Mouse (Mus musculus): ENCODE measurements at regions not wholly inside any gene's neighbourhood (a gene's known extent, or its start where the extent isn't known, plus 50 kb on each side); places are given as distances from the start of the nearest gene placed in this dataset.

GRCm38 (mm10) chr6:93067808-93068207, 124.5 kb upstream of the Adamts9 start:
- H3K9ac ChIP-seq (replicated peaks; ENCODE audit: low read length, poor library complexity, severe bottlenecking): no peak overlapping the region
- H3K4me1 ChIP-seq (ENCODE audit: insufficient read depth, low read length): 0 out of 2 replicates have a peak, but pooled peaks cover 3% of the 10 kb centered on the region
- WGBS: 94% methylated on average over 5 of the region's 5 CpGs
- H3K4me2 ChIP-seq (ENCODE audit: low read depth, low read length, poor library complexity, severe bottlenecking): no peak overlapping the region
- no peaks in the 10 kb centered on the region for H3K27me3 ChIP-seq (ENCODE audit: insufficient read depth, low read length)
- no peaks in the 10 kb centered on the region for H3K36me3 ChIP-seq (ENCODE audit: insufficient read depth, low read length)
- H3K27ac ChIP-seq (ENCODE audit: low read depth, low read length): no peak overlapping the region
- H3K9me3 ChIP-seq (ENCODE audit: low read length): no peaks in the 10 kb centered on the region
- H3K4me3 ChIP-seq (ENCODE audit: low read depth, low read length): no peak overlapping the region
- DNase-seq (ENCODE audit: low spot score): no peak
- no peak for ATAC-seq (ENCODE audit: low FRiP score)
- TF ChIP-seq CTCF (IDR thresholded peaks at IDR 0.05): no peak

- no peak for TF ChIP-seq CTCF (IDR thresholded peaks at IDR 0.05)
- Histone ChIP-seq H3K27ac (ENCODE audit: low read depth, low read length) (no peak overlapping the region), H3K27me3 (ENCODE audit: insufficient read depth, low read length) (no peaks in the 10 kb centered on the region), H3K4me3 (ENCODE audit: low read depth, low read length) (no peak overlapping the region), H3K4me2 (ENCODE audit: low read depth, low read length, poor library complexity, severe bottlenecking) (no peak overlapping the region), H3K4me1 (ENCODE audit: insufficient read depth, low read length) (0 out of 2 replicates have a peak, but pooled peaks cover 3% of the 10 kb centered on the region), H3K9me3 (ENCODE audit: low read length) (no peaks in the 10 kb centered on the region), H3K36me3 (ENCODE audit: insufficient read depth, low read length) (no peaks in the 10 kb centered on the region), H3K9ac (replicated peaks; ENCODE audit: low read length, poor library complexity, severe bottlenecking) (no peak overlapping the region)
- no peak for ATAC-seq (ENCODE audit: low FRiP score)
- WGBS: 33% methylated on average over 11 of the region's 11 CpGs
- DNase-seq (ENCODE audit: low spot score): peak; percentile 10
These were observed 123.5 kb upstream of the Adamts9 start for GRCm38 (mm10) chr6:93066553-93067376.

- no peak overlapping the region for H3K4me2 ChIP-seq (ENCODE audit: low read depth, low read length, poor library complexity, severe bottlenecking)
- H3K9ac ChIP-seq (replicated peaks; ENCODE audit: low read length, poor library complexity, severe bottlenecking): no peak overlapping the region
- no peaks in the 10 kb centered on the region for H3K27me3 ChIP-seq (ENCODE audit: insufficient read depth, low read length)
- TF ChIP-seq CTCF (IDR thresholded peaks at IDR 0.05): no peak
- H3K4me1 ChIP-seq (ENCODE audit: insufficient read depth, low read length): 0 out of 2 replicates have a peak, but pooled peaks cover 3% of the 10 kb centered on the region
- no peaks in the 10 kb centered on the region for H3K36me3 ChIP-seq (ENCODE audit: insufficient read depth, low read length)
- WGBS: 68% methylated on average over 12 of the region's 12 CpGs
- no peak overlapping the region for H3K27ac ChIP-seq (ENCODE audit: low read depth, low read length)
- ATAC-seq (ENCODE audit: low FRiP score) (no peak), DNase-seq (ENCODE audit: low spot score) (peak; percentile 20)
- H3K9me3 ChIP-seq (ENCODE audit: low read length): no peaks in the 10 kb centered on the region
- no peak overlapping the region for H3K4me3 ChIP-seq (ENCODE audit: low read depth, low read length)
These were observed 122.7 kb upstream of the Adamts9 start for GRCm38 (mm10) chr6:93065917-93066552.

DNA sequence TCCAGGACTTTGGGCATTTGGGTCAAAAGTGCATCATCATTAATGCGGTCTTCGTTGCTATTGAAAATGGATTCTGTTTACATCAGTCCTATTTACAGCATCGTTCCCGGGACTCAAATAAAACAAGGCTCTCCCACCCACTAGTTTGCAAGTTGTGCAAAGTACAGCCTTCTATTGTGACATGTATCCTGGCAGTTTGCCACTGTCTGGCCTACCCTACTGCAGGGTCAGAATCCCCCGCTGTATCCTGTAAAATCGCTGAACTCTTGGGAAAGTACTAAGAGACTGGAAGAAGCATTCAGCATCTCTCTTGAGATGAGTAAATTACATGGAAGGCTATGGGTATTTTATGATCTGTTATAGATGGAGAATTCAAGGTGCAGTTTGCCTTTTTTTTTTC, 122.1 kb upstream of the Adamts9 start:
- Histone ChIP-seq H3K27ac (ENCODE audit: low read depth, low read length) (no peak overlapping the region), H3K36me3 (ENCODE audit: insufficient read depth, low read length) (no peaks in the 10 kb centered on the region), H3K4me2 (ENCODE audit: low read depth, low read length, poor library complexity, severe bottlenecking) (no peak overlapping the region), H3K4me3 (ENCODE audit: low read depth, low read length) (no peak overlapping the region), H3K27me3 (ENCODE audit: insufficient read depth, low read length) (no peaks in the 10 kb centered on the region), H3K4me1 (ENCODE audit: insufficient read depth, low read length) (0 out of 2 replicates have a peak, but pooled peaks cover 3% of the 10 kb centered on the region), H3K9me3 (ENCODE audit: low read length) (no peaks in the 10 kb centered on the region), H3K9ac (replicated peaks; ENCODE audit: low read length, poor library complexity, severe bottlenecking) (no peak overlapping the region)
- no peak for TF ChIP-seq CTCF (IDR thresholded peaks at IDR 0.05)
- no peak for ATAC-seq (ENCODE audit: low FRiP score)
- 78% methylated on average over 6 of the region's 6 CpGs for WGBS
- peak; percentile 41 for DNase-seq (ENCODE audit: low spot score)

DNA sequence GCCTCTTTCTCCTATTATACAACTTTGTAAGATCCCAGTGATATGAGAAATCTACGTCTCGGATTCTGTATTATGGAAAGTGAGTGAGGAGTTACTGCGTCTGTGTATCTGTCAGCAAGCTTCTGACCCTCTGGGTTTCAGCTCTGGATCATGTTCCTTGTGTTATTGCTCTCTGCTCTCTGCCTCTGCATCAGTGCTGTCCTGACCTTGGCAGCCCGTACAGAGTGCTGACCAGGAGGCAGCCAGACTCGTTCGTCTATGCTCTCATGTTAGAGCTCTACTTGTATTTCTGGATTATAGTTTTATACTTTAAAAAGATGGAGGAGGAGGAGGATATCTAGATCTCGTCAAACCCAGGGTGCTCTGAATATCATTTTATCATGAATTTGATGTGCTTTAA, 121.1 kb upstream of the Adamts9 start:
- no peak overlapping the region for H3K4me2 ChIP-seq (ENCODE audit: low read depth, low read length, poor library complexity, severe bottlenecking)
- no peaks in the 10 kb centered on the region for H3K9me3 ChIP-seq (ENCODE audit: low read length)
- H3K9ac ChIP-seq (replicated peaks; ENCODE audit: low read length, poor library complexity, severe bottlenecking): no peak overlapping the region
- H3K4me3 ChIP-seq (ENCODE audit: low read depth, low read length): no peak overlapping the region
- ATAC-seq (ENCODE audit: low FRiP score) (no peak), DNase-seq (ENCODE audit: low spot score) (no peak)
- H3K36me3 ChIP-seq (ENCODE audit: insufficient read depth, low read length): no peaks in the 10 kb centered on the region
- H3K27me3 ChIP-seq (ENCODE audit: insufficient read depth, low read length): no peaks in the 10 kb centered on the region
- H3K4me1 ChIP-seq (ENCODE audit: insufficient read depth, low read length): 0 out of 2 replicates have a peak, but pooled peaks cover 3% of the 10 kb centered on the region
- no peak for TF ChIP-seq CTCF (IDR thresholded peaks at IDR 0.05)
- no peak overlapping the region for H3K27ac ChIP-seq (ENCODE audit: low read depth, low read length)
- WGBS: 86% methylated on average over 7 of the region's 7 CpGs

DNA sequence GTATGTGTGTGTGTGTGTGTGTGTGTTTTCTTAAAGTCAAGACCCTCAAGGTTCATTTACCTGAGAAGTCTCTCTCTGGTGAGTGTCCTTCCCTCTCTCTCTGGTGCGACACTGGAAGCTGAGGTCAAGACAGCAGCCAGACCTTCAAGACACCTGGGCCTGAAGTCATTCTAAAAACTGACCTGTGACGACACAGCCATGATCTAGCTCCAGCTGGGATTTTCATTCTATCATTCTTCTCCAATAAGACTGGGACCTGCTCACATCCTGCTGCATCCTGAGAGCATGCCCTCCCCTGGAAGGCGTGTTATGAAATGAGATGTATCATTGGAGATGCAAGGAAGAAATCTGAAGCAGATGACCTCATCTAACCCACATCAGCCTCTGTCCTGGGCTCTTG, 118.4 kb upstream of the Adamts9 start:
- H3K4me3 ChIP-seq (ENCODE audit: low read depth, low read length): no peak overlapping the region
- 0 out of 2 replicates have a peak, but pooled peaks cover 3% of the 10 kb centered on the region for H3K4me1 ChIP-seq (ENCODE audit: insufficient read depth, low read length)
- no peak overlapping the region for H3K27ac ChIP-seq (ENCODE audit: low read depth, low read length)
- DNase-seq (ENCODE audit: low spot score): no peak
- H3K9ac ChIP-seq (replicated peaks; ENCODE audit: low read length, poor library complexity, severe bottlenecking): no peak overlapping the region
- no peaks in the 10 kb centered on the region for H3K9me3 ChIP-seq (ENCODE audit: low read length)
- 66% methylated on average over 3 of the region's 3 CpGs for WGBS
- H3K36me3 ChIP-seq (ENCODE audit: insufficient read depth, low read length): no peaks in the 10 kb centered on the region
- no peak for TF ChIP-seq CTCF (IDR thresholded peaks at IDR 0.05)
- no peak for ATAC-seq (ENCODE audit: low FRiP score)
- H3K27me3 ChIP-seq (ENCODE audit: insufficient read depth, low read length): no peaks in the 10 kb centered on the region
- no peak overlapping the region for H3K4me2 ChIP-seq (ENCODE audit: low read depth, low read length, poor library complexity, severe bottlenecking)

Data from midbrain, postnatal 0 days (tissue).